Mouse (Mus musculus): ENCODE data around the gene Mospd3.

DNA sequence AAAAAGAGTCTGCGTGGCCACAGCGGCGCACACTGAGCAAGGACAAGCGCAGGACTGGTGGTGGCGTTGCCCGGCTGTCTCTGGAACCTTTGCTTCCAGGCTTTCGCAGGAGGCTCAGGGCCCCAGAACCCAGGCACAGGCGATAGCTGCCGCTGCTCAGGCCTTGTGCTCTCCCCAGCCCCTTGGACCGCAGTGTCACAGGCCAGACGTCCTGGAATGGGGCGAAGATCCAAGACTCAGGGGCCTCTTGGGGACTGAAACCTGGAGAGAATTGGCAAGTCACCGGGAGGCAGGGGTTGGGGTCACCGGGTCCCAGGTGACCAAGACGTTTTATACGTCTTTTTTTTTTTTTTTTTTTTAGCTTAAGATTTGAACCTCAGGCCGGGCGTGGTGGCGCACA lies 43.6 kb upstream of the Mospd3 start:
- TF ChIP-seq CTCF (IDR thresholded peaks at IDR 0.05; ENCODE audit: low read depth) (no peak), EP300 (IDR thresholded peaks at IDR 0.05; ENCODE audit: low read depth) (no peak)

Data from liver, embryonic 14.5 days (tissue).